In genomic region chr6:31273816-31274215, GRCm38 (mm10) we compare ENCODE assay signal across 20 mouse cellular contexts.
DNase-seq lines count a peak whose midpoint lies in the region; ATAC-seq lines count a peak whose summit lies in the region.
"Had no signal": no experiment of that assay in that cellular context is flagged by ENCODE, and none has a peak within 500 bp of the region (broad histone marks: within the 10 kb centered on the region; RNA-seq: fewer than 3 reads in every experiment).

No protein-coding gene starts in this region.

- H3K36me3 ChIP-seq in hindbrain, embryonic 12.5 days: no peaks in the 10 kb centered on the region
- H3K36me3 ChIP-seq: embryonic facial prominence, embryonic 10.5 days; embryonic facial prominence, embryonic 12.5 days; forebrain, embryonic 10.5 days; forebrain, embryonic 12.5 days had no signal

- no peaks in the 10 kb centered on the region for H3K27me3 ChIP-seq in hindbrain, embryonic 12.5 days
- H3K27me3 ChIP-seq: embryonic facial prominence, embryonic 12.5 days; forebrain, embryonic 12.5 days had no signal

- WGBS in hindbrain, embryonic 12.5 days: 51% methylated on average over 5 of the region's 5 CpGs

- no peak overlapping the region for H3K4me2 ChIP-seq in hindbrain, embryonic 12.5 days (replicated peaks)
- H3K4me2 ChIP-seq: embryonic facial prominence, embryonic 12.5 days; forebrain, embryonic 12.5 days had no signal

- H3K9ac ChIP-seq in hindbrain, embryonic 12.5 days: no peak overlapping the region
- H3K9ac ChIP-seq: embryonic facial prominence, embryonic 12.5 days; forebrain, embryonic 12.5 days had no signal

- ATAC-seq in hindbrain, embryonic 12.5 days (ENCODE audit: low FRiP score): no peak
- ATAC-seq: forebrain, embryonic 14.5 days; forebrain, embryonic 16.5 days had no signal

- peak; percentile 84 for DNase-seq in heart, adult 11 months
- no peak for DNase-seq in heart, adult 9 months (ENCODE audit: low spot score in 2 of 2)
- DNase-seq in embryo, embryonic 10.5 days (ENCODE audit: low spot score): peak; percentile 26
- DNase-seq in embryo, embryonic 9.5 days (ENCODE audit: extremely low spot score): peak; percentile 22
- no peak for DNase-seq in adrenal gland, postnatal 14 days
- DNase-seq: adrenal gland, adult 2 months; adrenal gland, postnatal 10 days; cerebellum, adult 11-12 months; cerebellum, adult 2 months; cerebellum, adult 9-10 months; cerebellum, postnatal 10 days; cerebellum, postnatal 25 days had no signal

- no peak overlapping the region for H3K27ac ChIP-seq in hindbrain, embryonic 12.5 days
- H3K27ac ChIP-seq: embryonic facial prominence, embryonic 10.5 days; embryonic facial prominence, embryonic 12.5 days; forebrain, embryonic 10.5 days; forebrain, embryonic 12.5 days had no signal

- peaks cover 4% of the 10 kb centered on the region; the same call in 1 of the 2 replicates for H3K4me1 ChIP-seq in hindbrain, embryonic 12.5 days
- H3K4me1 ChIP-seq: embryonic facial prominence, embryonic 12.5 days had no signal

- no peak overlapping the region for H3K4me3 ChIP-seq in hindbrain, embryonic 12.5 days
- H3K4me3 ChIP-seq: embryonic facial prominence, embryonic 10.5 days; embryonic facial prominence, embryonic 12.5 days; erythroblast, embryonic 14.5 days; forebrain, embryonic 10.5 days; forebrain, embryonic 12.5 days had no signal

- no peaks in the 10 kb centered on the region for H3K9me3 ChIP-seq in hindbrain, embryonic 12.5 days (replicated peaks)
- H3K9me3 ChIP-seq: embryonic facial prominence, embryonic 10.5 days; embryonic facial prominence, embryonic 12.5 days; forebrain, embryonic 10.5 days; forebrain, embryonic 12.5 days had no signal

Comparison
In these comparisons a context has a peak if more than half of its experiments do, and no peak if none do; other contexts are left out.
1. DNase-seq: peak in heart, adult 11 months (single experiment), embryo, embryonic 10.5 days (single experiment) and embryo, embryonic 9.5 days (single experiment); none in heart, adult 9 months (0 of 2) and adrenal gland, postnatal 14 days (single experiment).